Mouse (Mus musculus): ENCODE data around the gene Ctrl. TPM values are rescaled to one million over a fixed set of nuclear protein-coding genes. Genes with fewer than 3 reads are reported as not detected.

Gene Ctrl
- polyA plus RNA-seq, 2 experiments = 1.7 to 4.1 TPM

DNA sequence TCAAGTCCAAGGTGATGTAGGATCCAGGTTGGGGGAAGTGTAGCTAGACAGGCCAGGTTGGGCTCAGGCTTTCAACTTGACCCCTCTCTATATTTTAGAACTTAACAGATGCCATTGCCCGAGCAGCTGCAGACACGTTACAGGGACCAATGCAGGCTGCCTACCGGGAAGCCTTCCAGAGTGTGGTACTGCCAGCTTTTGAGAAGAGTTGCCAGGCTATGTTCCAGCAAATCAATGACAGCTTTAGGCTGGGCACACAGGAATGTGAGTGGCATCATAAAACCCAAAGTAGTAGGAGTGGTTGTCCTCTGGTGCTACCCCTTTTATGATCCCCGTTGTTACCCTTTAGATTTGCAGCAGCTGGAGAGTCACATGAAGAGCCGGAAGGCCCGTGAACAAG, 42.8 kb downstream of the Ctrl start:
- no peak overlapping the region for H3K9ac ChIP-seq (ENCODE audit: low read depth, low read length, severe bottlenecking)
- DNase-seq (ENCODE audit: low spot score) (no peak), ATAC-seq (ENCODE audit: low FRiP score, low read depth) (no peak)
- no peaks in the 10 kb centered on the region for H3K27me3 ChIP-seq (ENCODE audit: control insufficient read depth, insufficient read depth, low read length)
- H3K4me2 ChIP-seq (replicated peaks; ENCODE audit: low read depth, low read length, severe bottlenecking) = no peak overlapping the region
- H3K36me3 ChIP-seq (ENCODE audit: control insufficient read depth, insufficient read depth, low read length) = peaks cover 83% of the 10 kb centered on the region
- TF ChIP-seq POLR2A (IDR thresholded peaks at IDR 0.05; ENCODE audit: borderline replicate concordance, extremely low read depth, insufficient read depth, insufficient read length) = no peak
- 88% methylated on average over 6 of the region's 6 CpGs for WGBS
- no peaks in the 10 kb centered on the region for H3K9me3 ChIP-seq (ENCODE audit: control insufficient read depth, low read length)
- H3K4me1 ChIP-seq (ENCODE audit: control insufficient read depth, insufficient read depth, low read length) = peaks cover 3% of the 10 kb centered on the region; the same call in 1 of the 2 replicates
- no peak overlapping the region for H3K4me3 ChIP-seq (replicated peaks; ENCODE audit: low read length)
- H3K27ac ChIP-seq (replicated peaks; ENCODE audit: low read depth, low read length) = no peak overlapping the region

DNA sequence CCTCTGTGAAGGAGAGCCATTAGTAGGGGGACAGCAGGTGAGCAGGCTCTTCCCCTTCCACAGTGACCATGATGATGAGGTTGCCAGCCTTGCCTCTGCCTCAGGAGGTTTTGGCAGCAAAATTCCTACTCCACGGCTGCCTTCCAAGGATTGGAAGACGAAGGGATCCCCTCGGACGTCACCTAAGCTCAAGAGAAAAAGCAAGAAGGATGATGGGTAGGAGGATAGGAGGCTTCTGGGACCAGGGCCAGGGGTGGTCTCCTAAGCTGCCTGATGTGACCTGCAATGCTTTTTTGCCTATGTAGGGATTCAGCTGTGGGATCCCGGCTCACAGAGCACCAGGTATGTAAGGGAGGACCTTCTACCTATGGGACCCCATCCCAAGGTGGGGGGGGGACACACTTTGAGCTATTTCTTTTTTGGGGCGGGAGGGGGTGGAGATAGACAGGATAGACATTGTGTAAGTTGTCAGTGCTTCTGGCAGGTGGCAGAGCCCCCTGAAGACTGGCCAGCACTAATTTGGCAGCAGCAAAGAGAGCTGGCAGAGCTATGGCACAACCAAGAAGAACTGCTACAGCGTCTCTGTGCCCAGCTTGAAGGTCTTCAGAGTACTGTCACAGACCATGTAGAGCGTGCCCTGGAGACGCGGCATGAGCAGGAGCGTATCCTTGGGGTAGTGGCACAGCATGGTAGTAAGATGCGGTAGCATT, 43.8 kb downstream of the Ctrl start:
- H3K27ac ChIP-seq (replicated peaks; ENCODE audit: low read depth, low read length) = no peak overlapping the region
- H3K36me3 ChIP-seq (ENCODE audit: control insufficient read depth, insufficient read depth, low read length) = peaks cover 89% of the 10 kb centered on the region
- no peak for DNase-seq (ENCODE audit: low spot score)
- H3K4me3 ChIP-seq (replicated peaks; ENCODE audit: low read length) = no peak overlapping the region
- H3K27me3 ChIP-seq (ENCODE audit: control insufficient read depth, insufficient read depth, low read length) = no peaks in the 10 kb centered on the region
- H3K9ac ChIP-seq (ENCODE audit: low read depth, low read length, severe bottlenecking) = no peak overlapping the region
- no peaks in the 10 kb centered on the region for H3K9me3 ChIP-seq (ENCODE audit: control insufficient read depth, low read length)
- H3K4me2 ChIP-seq (replicated peaks; ENCODE audit: low read depth, low read length, severe bottlenecking) = no peak overlapping the region
- WGBS = 94% methylated on average over 12 of the region's 12 CpGs
- ATAC-seq (ENCODE audit: low FRiP score, low read depth) = no peak
- no peak for TF ChIP-seq POLR2A (IDR thresholded peaks at IDR 0.05; ENCODE audit: borderline replicate concordance, extremely low read depth, insufficient read depth, insufficient read length)
- peaks cover 3% of the 10 kb centered on the region; the same call in 1 of the 2 replicates for H3K4me1 ChIP-seq (ENCODE audit: control insufficient read depth, insufficient read depth, low read length)

Small RNA genes lying within 50 kb of the gene (microRNA-seq; reads per million reads assigned to microRNA genes)
- gene Mir7074 = not detected

Other genes starting within 250 kb of the Ctrl start
- gene Carmil2, start 247.6 kb downstream of the Ctrl start, polyA plus RNA-seq (2012; rRNA removed) = 2.1 and 2.3 TPM in 2 replicates
- 0.63 and 0.66 TPM in 2 replicates for gene Carmil2, start 247.6 kb downstream of the Ctrl start, polyA plus RNA-seq (2014; fragmentation: Nextera tagmentation; extraction: Ambion mirVana)
- gene Acd, start 232.8 kb downstream of the Ctrl start, polyA plus RNA-seq (2012; rRNA removed) = 52.8 and 68.4 TPM in 2 replicates
- gene Acd, start 232.8 kb downstream of the Ctrl start, polyA plus RNA-seq (2014; fragmentation: Nextera tagmentation; extraction: Ambion mirVana) = 62.0 and 72.1 TPM in 2 replicates
- 17.9 and 28.4 TPM in 2 replicates for gene Pard6a, start 232.7 kb downstream of the Ctrl start, polyA plus RNA-seq (2012; rRNA removed)
- gene Pard6a, start 232.7 kb downstream of the Ctrl start, polyA plus RNA-seq (2014; fragmentation: Nextera tagmentation; extraction: Ambion mirVana) = 18.4 and 19.3 TPM in 2 replicates
- gene 4933405L10Rik, start 226.2 kb downstream of the Ctrl start, polyA plus RNA-seq (2012; rRNA removed) = 0.18 TPM in 1 of 2 replicates, not detected in the other
- gene 4933405L10Rik, start 226.2 kb downstream of the Ctrl start, polyA plus RNA-seq (2014; fragmentation: Nextera tagmentation; extraction: Ambion mirVana) = 0.29 TPM in 1 of 2 replicates, not detected in the other
- gene Enkd1, start 225.7 kb downstream of the Ctrl start, polyA plus RNA-seq (2012; rRNA removed) = 43.3 and 45.4 TPM in 2 replicates
- 19.8 and 22.8 TPM in 2 replicates for gene Enkd1, start 225.7 kb downstream of the Ctrl start, polyA plus RNA-seq (2014; fragmentation: Nextera tagmentation; extraction: Ambion mirVana)
- 10.5 and 11.7 TPM in 2 replicates for gene Gfod2, start 175.2 kb downstream of the Ctrl start, polyA plus RNA-seq (2012; rRNA removed)
- gene Gfod2, start 175.2 kb downstream of the Ctrl start, polyA plus RNA-seq (2014; fragmentation: Nextera tagmentation; extraction: Ambion mirVana) = 13.6 and 17.7 TPM in 2 replicates
- 31.3 and 37.4 TPM in 2 replicates for gene Ranbp10, start 106.5 kb downstream of the Ctrl start, polyA plus RNA-seq (2012; rRNA removed)
- 12.2 and 15.0 TPM in 2 replicates for gene Ranbp10, start 106.5 kb downstream of the Ctrl start, polyA plus RNA-seq (2014; fragmentation: Nextera tagmentation; extraction: Ambion mirVana)
- 0.06 and 0.19 TPM in 2 replicates for gene Tsnaxip1, start 106.1 kb downstream of the Ctrl start, polyA plus RNA-seq (2012; rRNA removed)
- gene Tsnaxip1, start 106.1 kb downstream of the Ctrl start, polyA plus RNA-seq (2014; fragmentation: Nextera tagmentation; extraction: Ambion mirVana) = 0.18 and 0.62 TPM in 2 replicates
- 92.2 and 98.0 TPM in 2 replicates for gene Cenpt, start 80.6 kb downstream of the Ctrl start, polyA plus RNA-seq (2012; rRNA removed)
- 41.5 and 45.7 TPM in 2 replicates for gene Cenpt, start 80.6 kb downstream of the Ctrl start, polyA plus RNA-seq (2014; fragmentation: Nextera tagmentation; extraction: Ambion mirVana)
- gene Thap11, start 78.7 kb downstream of the Ctrl start, polyA plus RNA-seq (2012; rRNA removed) = 70.7 and 83.1 TPM in 2 replicates
- 62.5 and 68.4 TPM in 2 replicates for gene Thap11, start 78.7 kb downstream of the Ctrl start, polyA plus RNA-seq (2014; fragmentation: Nextera tagmentation; extraction: Ambion mirVana)
- 239 and 249 TPM in 2 replicates for gene Nutf2, start 73.3 kb downstream of the Ctrl start, polyA plus RNA-seq (2012; rRNA removed)
- gene Nutf2, start 73.3 kb downstream of the Ctrl start, polyA plus RNA-seq (2014; fragmentation: Nextera tagmentation; extraction: Ambion mirVana) = 259 and 271 TPM in 2 replicates
- gene Edc4, start 53.0 kb downstream of the Ctrl start, polyA plus RNA-seq (2012; rRNA removed) = 91.8 and 127 TPM in 2 replicates
- gene Edc4, start 53.0 kb downstream of the Ctrl start, polyA plus RNA-seq (2014; fragmentation: Nextera tagmentation; extraction: Ambion mirVana) = 39.6 and 49.1 TPM in 2 replicates
- 2.2 TPM in 2 replicates for gene Nrn1l, start 40.3 kb downstream of the Ctrl start, polyA plus RNA-seq (2012; rRNA removed)
- 0.45 and 1.1 TPM in 2 replicates for gene Nrn1l, start 40.3 kb downstream of the Ctrl start, polyA plus RNA-seq (2014; fragmentation: Nextera tagmentation; extraction: Ambion mirVana)
- 57.2 and 82.7 TPM in 2 replicates for gene Pskh1, start 33.4 kb downstream of the Ctrl start, polyA plus RNA-seq (2012; rRNA removed)
- gene Pskh1, start 33.4 kb downstream of the Ctrl start, polyA plus RNA-seq (2014; fragmentation: Nextera tagmentation; extraction: Ambion mirVana) = 33.1 and 37.6 TPM in 2 replicates
- gene Psmb10, start 4.6 kb upstream of the Ctrl start, polyA plus RNA-seq (2012; rRNA removed) = 31.8 and 45.8 TPM in 2 replicates
- 37.8 and 38.8 TPM in 2 replicates for gene Psmb10, start 4.6 kb upstream of the Ctrl start, polyA plus RNA-seq (2014; fragmentation: Nextera tagmentation; extraction: Ambion mirVana)
- 15.9 and 18.5 TPM in 2 replicates for gene Lcat, start 9.5 kb upstream of the Ctrl start, polyA plus RNA-seq (2012; rRNA removed)
- gene Lcat, start 9.5 kb upstream of the Ctrl start, polyA plus RNA-seq (2014; fragmentation: Nextera tagmentation; extraction: Ambion mirVana) = 1.9 and 3.0 TPM in 2 replicates
- 116 and 135 TPM in 2 replicates for gene Slc12a4, start 32.2 kb upstream of the Ctrl start, polyA plus RNA-seq (2012; rRNA removed)
- gene Slc12a4, start 32.2 kb upstream of the Ctrl start, polyA plus RNA-seq (2014; fragmentation: Nextera tagmentation; extraction: Ambion mirVana) = 46.0 and 56.2 TPM in 2 replicates
- gene Dpep3, start 45.6 kb upstream of the Ctrl start, polyA plus RNA-seq (2012; rRNA removed) = not detected in 2 replicates
- 0.11 TPM in 1 of 2 replicates, not detected in the other for gene Dpep3, start 45.6 kb upstream of the Ctrl start, polyA plus RNA-seq (2014; fragmentation: Nextera tagmentation; extraction: Ambion mirVana)
- 24.4 and 25.6 TPM in 2 replicates for gene Dus2, start 57.5 kb upstream of the Ctrl start, polyA plus RNA-seq (2012; rRNA removed)
- 22.4 and 25.0 TPM in 2 replicates for gene Dus2, start 57.5 kb upstream of the Ctrl start, polyA plus RNA-seq (2014; fragmentation: Nextera tagmentation; extraction: Ambion mirVana)
- gene Dpep2nb, start 72.1 kb upstream of the Ctrl start, polyA plus RNA-seq (2012; rRNA removed) = 0.05 TPM in 1 of 2 replicates, not detected in the other
- 0.17 TPM in 1 of 2 replicates, not detected in the other for gene Dpep2nb, start 72.1 kb upstream of the Ctrl start, polyA plus RNA-seq (2014; fragmentation: Nextera tagmentation; extraction: Ambion mirVana)
- 12.9 and 14.9 TPM in 2 replicates for gene Ddx28, start 78.0 kb upstream of the Ctrl start, polyA plus RNA-seq (2012; rRNA removed)
- 17.2 and 19.5 TPM in 2 replicates for gene Ddx28, start 78.0 kb upstream of the Ctrl start, polyA plus RNA-seq (2014; fragmentation: Nextera tagmentation; extraction: Ambion mirVana)
- 27.2 and 31.6 TPM in 2 replicates for gene Nfatc3, start 125.0 kb upstream of the Ctrl start, polyA plus RNA-seq (2012; rRNA removed)
- gene Nfatc3, start 125.0 kb upstream of the Ctrl start, polyA plus RNA-seq (2014; fragmentation: Nextera tagmentation; extraction: Ambion mirVana) = 7.8 and 9.6 TPM in 2 replicates
- gene Esrp2, start 203.1 kb upstream of the Ctrl start, polyA plus RNA-seq (2012; rRNA removed) = 29.5 and 34.3 TPM in 2 replicates
- 38.8 and 38.9 TPM in 2 replicates for gene Esrp2, start 203.1 kb upstream of the Ctrl start, polyA plus RNA-seq (2014; fragmentation: Nextera tagmentation; extraction: Ambion mirVana)
- 13.7 and 15.0 TPM in 2 replicates for gene Pla2g15, start 216.5 kb upstream of the Ctrl start, polyA plus RNA-seq (2012; rRNA removed)
- gene Pla2g15, start 216.5 kb upstream of the Ctrl start, polyA plus RNA-seq (2014; fragmentation: Nextera tagmentation; extraction: Ambion mirVana) = 6.3 and 7.8 TPM in 2 replicates
- 42.1 and 57.6 TPM in 2 replicates for gene Slc7a6, start 235.0 kb upstream of the Ctrl start, polyA plus RNA-seq (2012; rRNA removed)
- gene Slc7a6, start 235.0 kb upstream of the Ctrl start, polyA plus RNA-seq (2014; fragmentation: Nextera tagmentation; extraction: Ambion mirVana) = 55.7 and 73.1 TPM in 2 replicates

All from limb, embryonic 14.5 days (tissue).